Mouse (Mus musculus): Measurements from ENCODE around the gene Sgk2.
A peak's percentile ranks its signal among the peaks of the same experiment; 100 is the strongest.
"Not testable (repeated sequence)": the region's sequence is repeated elsewhere in the genome, so short reads cannot be mapped to it uniquely, and the experiment has no call there.

Gene Sgk2

GRCm38 (mm10) chr2:162992084-162992437 is 4.9 kb downstream of the Sgk2 start:
- peak; percentile 76 for DNase-seq

- peak; percentile 82 for DNase-seq
Observed at GRCm38 (mm10) chr2:162993881-162994616, 6.9 kb downstream of the Sgk2 start.

GRCm38 (mm10) chr2:162998528-162999230 is 11.5 kb downstream of the Sgk2 start:
- peak; percentile 41 for DNase-seq

GRCm38 (mm10) chr2:162999744-163000143 is 12.6 kb downstream of the Sgk2 start:
- DNase-seq = no peak

- no peak for DNase-seq
Observed at GRCm38 (mm10) chr2:163001071-163001470, 13.9 kb downstream of the Sgk2 start.

GRCm38 (mm10) chr2:163007299-163007698 is 20.2 kb downstream of the Sgk2 start:
- no peak for DNase-seq

- peak; percentile 91 for DNase-seq
Observed at GRCm38 (mm10) chr2:163016916-163017743, 30.0 kb downstream of the Sgk2 start, which contains the start of gene Ift52. Gene Ift52, plus strand, starts transcription at chr2:163017354.

- DNase-seq = no peak
Observed at GRCm38 (mm10) chr2:163031289-163031688, 44.2 kb downstream of the Sgk2 start.

- no peak for DNase-seq
Observed at GRCm38 (mm10) chr2:163031757-163032156, 44.6 kb downstream of the Sgk2 start.

- DNase-seq = no peak
Observed at GRCm38 (mm10) chr2:163032622-163033021, 45.5 kb downstream of the Sgk2 start.

- no peak for DNase-seq
Observed at GRCm38 (mm10) chr2:163039940-163040339, 52.8 kb downstream of the Sgk2 start.

GRCm38 (mm10) chr2:163048125-163048524 is 61.0 kb downstream of the Sgk2 start:
- DNase-seq = peak; percentile 45

- DNase-seq = no peak
Observed at GRCm38 (mm10) chr2:163049116-163049515, 62.0 kb downstream of the Sgk2 start.

GRCm38 (mm10) chr2:163051691-163052090 is 64.6 kb downstream of the Sgk2 start:
- no peak for DNase-seq

- no peak for DNase-seq
Observed at GRCm38 (mm10) chr2:163052101-163052500, 65.0 kb downstream of the Sgk2 start.

GRCm38 (mm10) chr2:163052826-163053225 is 65.7 kb downstream of the Sgk2 start:
- no peak for DNase-seq

GRCm38 (mm10) chr2:163054335-163054840 is 67.3 kb downstream of the Sgk2 start, which contains the start of gene Mybl2:
Gene Mybl2, plus strand, starts transcription at chr2:163054687.
- peak; percentile 93 for DNase-seq

GRCm38 (mm10) chr2:163054891-163055494 is 67.9 kb downstream of the Sgk2 start:
- DNase-seq = no peak

GRCm38 (mm10) chr2:163055715-163056114 is 68.6 kb downstream of the Sgk2 start:
- no peak for DNase-seq

- no peak for DNase-seq
Observed at GRCm38 (mm10) chr2:163056584-163056983, 69.5 kb downstream of the Sgk2 start.

GRCm38 (mm10) chr2:163058981-163059380 is 71.9 kb downstream of the Sgk2 start:
- not testable (repeated sequence) for DNase-seq

- no peak for DNase-seq
Observed at GRCm38 (mm10) chr2:163060630-163061029, 73.5 kb downstream of the Sgk2 start.

Measured in kidney, adult 11 months (tissue).